Mouse (Mus musculus) limb, embryonic 13.5 days (tissue): ENCODE results near the gene Dnajb1. TPM values are rescaled to one million over a fixed set of nuclear protein-coding genes. Genes with fewer than 3 reads are reported as not detected.
"Not testable (repeated sequence)": the region's sequence is repeated elsewhere in the genome, so short reads cannot be mapped to it uniquely, and the experiment has no call there.

Experiments
- ATAC-seq: fragments of 200-750 bp; cut with Nextera tagmentation; 2 replicates; pipeline ENCODE4 v1.8.0; 2017; ENCODE audit warnings: low read depth, moderate number of reproducible peaks, moderate TSS enrichment; ENCODE audit not compliant: low FRiP score
- H3K27ac ChIP-seq: fragments of 300-500 bp; sonication (generic); 2 replicates; pipeline ENCODE4 v1.5.1; 2015; ENCODE audit warnings: inconsistent platforms, mild to moderate bottlenecking, moderate library complexity
- H3K27me3 ChIP-seq: fragments of 300-500 bp; sonication (generic); 2 replicates; pipeline ENCODE4 v1.6.1; 2015; ENCODE audit warnings: mild to moderate bottlenecking, inconsistent platforms
- H3K36me3 ChIP-seq: fragments of 300-500 bp; sonication (generic); 2 replicates; pipeline ENCODE4 v1.6.1; 2015; ENCODE audit warnings: inconsistent platforms, mild to moderate bottlenecking, moderate library complexity
- H3K4me1 ChIP-seq: fragments of 300-500 bp; sonication (generic); 2 replicates; pipeline ENCODE4 v1.6.1; 2015; ENCODE audit warnings: inconsistent platforms
- H3K4me2 ChIP-seq: fragments of 300-500 bp; sonication (generic); replicated peaks from 2 replicates; pipeline ENCODE4 v1.6.1; 2015; ENCODE audit warnings: inconsistent platforms, mild to moderate bottlenecking, moderate library complexity
- H3K4me3 ChIP-seq: fragments of 300-500 bp; sonication (generic); 2 replicates; pipeline ENCODE4 v1.5.1; 2015; ENCODE audit warnings: moderate library complexity, mild to moderate bottlenecking, inconsistent platforms
- H3K9ac ChIP-seq: fragments of 300-500 bp; sonication (generic); 2 replicates; pipeline ENCODE4 v1.6.1; 2015; ENCODE audit warnings: mild to moderate bottlenecking, inconsistent platforms
- H3K9me3 ChIP-seq: fragments of 300-500 bp; sonication (generic); 2 replicates; pipeline ENCODE4 v1.6.1; 2016; ENCODE audit warnings: inconsistent platforms
- WGBS: fragments of 180-500 bp; shearing (Covaris S2); methylation state at CpG from one replicate; pipeline ENCODE4 v1.1.7; 2015; 5-methylcytosine and 5-hydroxymethylcytosine counted together
- polyA plus RNA-seq: library from polyadenylated mRNA; unstranded; fragments of >200 nt; fragmentation: Nextera tagmentation; extraction: Ambion mirVana; gene quantifications from 2 replicates; pipeline ENCODE4 v1.2.1, GENCODE M21; 2015

Dnajb1 gene
- polyA plus RNA-seq, 1 experiment from 2014 or later = 72.5 TPM

DNA sequence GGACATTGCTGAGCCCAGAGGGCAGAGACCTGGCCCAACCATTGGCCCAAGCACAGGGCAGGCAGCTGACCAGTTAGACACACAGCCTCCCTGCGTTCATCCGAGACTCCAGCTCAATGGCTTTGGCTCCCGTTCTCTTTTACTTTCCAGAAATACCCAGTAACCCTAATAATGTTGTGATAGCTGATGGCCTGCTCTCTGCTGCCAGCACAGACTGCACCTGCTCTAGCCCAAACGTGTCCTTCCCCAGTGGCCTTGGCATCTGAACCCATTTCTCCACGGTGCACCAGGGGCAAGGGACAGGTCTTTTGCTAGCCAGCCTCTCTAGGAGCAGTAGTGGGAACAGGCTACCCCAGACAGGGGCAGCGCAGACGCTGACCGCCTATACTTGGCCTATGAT, 27.2 kb upstream of the Dnajb1 start:
- peaks cover 30% of the 10 kb centered on the region for H3K36me3 ChIP-seq
- no peak for ATAC-seq
- H3K9ac ChIP-seq = no peak overlapping the region
- H3K27me3 ChIP-seq = no peaks in the 10 kb centered on the region
- H3K4me3 ChIP-seq = no peak overlapping the region
- no peak overlapping the region for H3K4me2 ChIP-seq
- WGBS = 90% methylated on average over 8 of the region's 8 CpGs
- H3K9me3 ChIP-seq = no peaks in the 10 kb centered on the region
- H3K27ac ChIP-seq = peak overlapping the region; percentile 15; the same call in 1 of the 2 replicates
- H3K4me1 ChIP-seq = peaks cover 47% of the 10 kb centered on the region

DNA sequence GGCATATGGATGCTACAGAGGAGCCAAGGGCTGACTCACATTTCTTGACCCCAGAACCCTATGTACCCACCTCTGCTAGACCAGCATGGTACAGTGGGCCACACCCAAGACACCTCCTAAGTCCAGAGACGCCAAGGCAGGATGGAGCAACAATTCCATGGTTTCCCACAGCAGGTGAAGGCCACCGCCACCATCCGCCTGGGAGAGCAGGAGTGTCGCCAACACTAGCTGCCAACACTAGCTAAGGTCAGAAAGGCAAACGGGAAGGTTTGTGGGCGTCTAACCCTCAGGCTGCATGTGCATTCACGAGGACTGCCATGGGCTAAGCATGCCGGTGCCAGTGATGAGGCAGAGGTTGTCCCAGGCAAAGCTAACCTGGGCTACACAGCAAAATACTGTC, 25.8 kb upstream of the Dnajb1 start:
- H3K27me3 ChIP-seq = no peaks in the 10 kb centered on the region
- no peak overlapping the region for H3K4me3 ChIP-seq
- no peak for ATAC-seq
- no peak overlapping the region for H3K9ac ChIP-seq
- H3K27ac ChIP-seq = no peak overlapping the region
- no peak overlapping the region for H3K4me2 ChIP-seq
- H3K9me3 ChIP-seq = no peaks in the 10 kb centered on the region
- WGBS = 93% methylated on average over 8 of the region's 8 CpGs
- H3K4me1 ChIP-seq = peaks cover 37% of the 10 kb centered on the region
- peaks cover 42% of the 10 kb centered on the region for H3K36me3 ChIP-seq

DNA sequence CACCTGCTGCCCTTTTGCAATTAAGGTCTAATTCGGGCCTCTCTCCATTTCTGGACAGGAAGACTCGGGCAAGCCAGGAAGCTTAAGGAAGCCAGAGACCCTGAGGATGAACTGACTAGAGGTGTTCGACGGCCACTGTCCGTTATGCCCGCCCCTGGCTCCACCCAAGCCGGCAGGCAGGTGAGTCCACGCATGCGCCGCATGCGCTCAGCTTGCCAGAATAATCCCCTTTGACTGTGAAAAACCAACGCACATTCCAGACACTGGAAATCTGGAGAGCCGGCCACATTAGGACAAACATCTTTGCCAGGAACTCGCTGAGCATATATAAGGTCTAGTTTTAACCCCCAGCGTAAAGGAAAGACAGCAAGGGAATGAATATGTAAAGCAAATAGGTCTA, 24.8 kb upstream of the Dnajb1 start:
- Histone ChIP-seq H3K4me2 (no peak overlapping the region), H3K27ac (no peak overlapping the region), H3K27me3 (no peaks in the 10 kb centered on the region), H3K9ac (no peak overlapping the region), H3K4me3 (no peak overlapping the region), H3K4me1 (peaks cover 30% of the 10 kb centered on the region; the same call in 1 of the 2 replicates), H3K9me3 (no peaks in the 10 kb centered on the region), H3K36me3 (peaks cover 52% of the 10 kb centered on the region)
- 85% methylated on average over 15 of the region's 15 CpGs for WGBS
- no peak for ATAC-seq

DNA sequence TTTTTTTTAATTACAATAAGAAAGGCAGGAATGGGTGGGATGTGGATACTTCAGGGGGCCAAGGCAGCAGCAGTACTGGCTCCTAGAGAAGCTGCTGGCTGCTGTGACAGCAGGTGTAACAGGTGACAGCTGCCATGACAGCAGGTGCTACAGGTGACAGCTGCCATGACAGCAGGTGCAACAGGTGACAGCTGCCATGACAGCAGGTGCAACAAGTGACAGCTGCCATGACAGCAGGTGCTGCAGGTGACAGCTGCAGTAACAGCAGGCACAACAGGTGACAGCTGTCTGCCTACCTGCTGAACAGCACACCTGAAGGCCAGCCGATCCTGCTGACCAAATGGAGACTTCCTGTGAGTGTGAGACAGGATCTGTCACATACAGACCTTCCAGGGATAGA, 23.2 kb upstream of the Dnajb1 start:
- Histone ChIP-seq H3K4me2 (no peak overlapping the region), H3K9me3 (no peaks in the 10 kb centered on the region), H3K4me1 (peaks cover 18% of the 10 kb centered on the region; the same call in 1 of the 2 replicates), H3K27ac (no peak overlapping the region), H3K9ac (no peak overlapping the region), H3K4me3 (no peak overlapping the region), H3K36me3 (peaks cover 63% of the 10 kb centered on the region), H3K27me3 (no peaks in the 10 kb centered on the region)
- WGBS = 95% methylated on average over 1 of the region's 1 CpGs
- ATAC-seq = no peak

DNA sequence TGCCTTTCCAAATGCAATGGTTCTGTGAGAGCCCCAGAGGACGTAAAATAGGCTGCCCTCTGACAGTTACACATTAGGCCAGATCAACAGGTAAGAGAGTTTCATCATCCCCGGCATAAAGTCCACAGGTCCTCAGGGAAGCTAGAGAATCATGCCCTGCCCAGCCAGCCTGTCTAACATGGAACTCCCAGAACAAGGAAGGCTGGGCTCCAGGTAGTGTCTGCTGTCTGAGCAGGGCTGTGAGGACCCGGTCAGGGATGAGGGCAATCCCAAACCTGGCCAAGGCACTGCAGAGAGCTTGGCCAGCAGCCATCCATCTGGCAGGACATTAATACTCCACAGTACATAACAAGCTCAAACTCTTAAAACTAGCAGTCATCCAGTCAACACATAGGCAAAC, 22.7 kb upstream of the Dnajb1 start:
- Histone ChIP-seq H3K27me3 (no peaks in the 10 kb centered on the region), H3K9ac (no peak overlapping the region), H3K4me3 (no peak overlapping the region), H3K9me3 (no peaks in the 10 kb centered on the region), H3K4me1 (peaks cover 19% of the 10 kb centered on the region; the same call in 1 of the 2 replicates), H3K27ac (no peak overlapping the region), H3K4me2 (no peak overlapping the region), H3K36me3 (peaks cover 68% of the 10 kb centered on the region)
- 81% methylated on average over 3 of the region's 3 CpGs for whole genome bisulfite sequencing
- ATAC-seq = no peak

DNA sequence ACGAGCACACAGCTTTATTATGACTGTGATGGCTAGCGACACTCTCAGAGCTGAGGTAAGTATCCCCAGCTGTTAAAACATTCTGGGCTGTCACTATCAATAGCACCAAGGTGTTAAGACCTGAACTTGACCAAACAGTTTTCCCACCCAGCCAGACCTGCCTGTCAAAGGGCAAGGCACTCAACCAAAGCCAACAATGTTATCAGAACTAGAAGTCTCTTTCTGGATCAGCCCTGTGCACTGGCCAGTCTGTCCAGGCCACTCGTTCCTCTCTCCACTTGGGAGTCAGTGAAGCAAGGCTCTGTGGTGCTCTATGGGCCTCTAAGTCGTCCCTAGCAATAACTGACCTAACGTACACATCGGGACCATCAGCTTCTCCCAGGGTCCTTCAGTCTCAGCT, 20.3 kb upstream of the Dnajb1 start:
- no peaks in the 10 kb centered on the region for H3K27me3 ChIP-seq
- 84% methylated on average over 6 of the region's 6 CpGs for WGBS
- peaks cover 66% of the 10 kb centered on the region for H3K36me3 ChIP-seq
- H3K9me3 ChIP-seq = no peaks in the 10 kb centered on the region
- H3K27ac ChIP-seq = no peak overlapping the region
- no peak for ATAC-seq
- no peak overlapping the region for H3K9ac ChIP-seq
- no peak overlapping the region for H3K4me3 ChIP-seq
- H3K4me2 ChIP-seq = no peak overlapping the region
- peaks cover 34% of the 10 kb centered on the region for H3K4me1 ChIP-seq

DNA sequence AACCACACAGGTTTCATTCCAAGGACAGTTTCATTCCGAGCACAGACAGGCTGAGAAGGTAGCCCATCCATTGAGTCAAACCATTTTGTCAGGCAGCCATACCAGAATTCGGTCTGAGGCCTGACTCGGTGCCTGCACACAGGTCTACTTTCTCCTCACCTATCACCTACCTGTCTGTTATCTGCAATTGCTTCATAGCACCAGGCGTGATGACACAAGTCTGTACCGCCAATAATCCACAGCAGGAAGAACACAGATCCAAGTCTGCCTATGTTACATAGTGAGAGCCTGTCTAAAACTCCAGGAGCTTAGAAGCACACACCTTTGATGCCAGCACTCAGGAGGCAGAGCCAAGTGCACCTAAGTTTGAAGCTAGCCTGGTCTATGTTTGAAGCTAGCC, 19.1 kb upstream of the Dnajb1 start:
- H3K27ac ChIP-seq = no peak overlapping the region
- 86% methylated on average over 5 of the region's 5 CpGs for WGBS
- no peak overlapping the region for H3K4me3 ChIP-seq
- no peaks in the 10 kb centered on the region for H3K27me3 ChIP-seq
- H3K9ac ChIP-seq = no peak overlapping the region
- peaks cover 43% of the 10 kb centered on the region for H3K4me1 ChIP-seq
- H3K4me2 ChIP-seq = no peak overlapping the region
- peaks cover 60% of the 10 kb centered on the region for H3K36me3 ChIP-seq
- ATAC-seq = no peak
- no peaks in the 10 kb centered on the region for H3K9me3 ChIP-seq

DNA sequence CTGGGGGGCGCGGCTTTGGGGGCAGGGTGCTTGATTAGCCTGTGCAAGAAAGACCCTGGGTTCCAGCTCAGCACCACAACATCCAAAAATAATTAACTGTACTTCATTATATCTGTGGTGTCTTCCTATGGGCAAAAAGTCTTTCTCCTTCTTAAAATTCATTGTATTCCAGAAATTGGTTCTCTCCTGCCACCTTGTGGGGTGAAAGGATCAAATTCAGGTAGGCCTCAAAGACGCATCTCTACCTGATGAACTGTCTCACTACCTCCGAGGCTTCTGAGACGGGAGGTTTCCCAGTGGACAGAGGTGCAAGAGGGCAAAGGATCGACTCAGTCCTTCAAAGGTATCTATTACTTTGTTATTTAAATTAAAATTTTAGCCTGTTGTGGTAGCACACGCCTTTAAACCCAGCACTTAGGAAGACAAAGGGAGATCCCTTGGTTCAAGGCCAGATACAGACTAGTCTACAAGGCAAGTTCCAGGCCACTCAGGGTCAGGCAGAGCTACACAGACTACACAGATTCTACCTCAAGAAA, 17.4 kb upstream of the Dnajb1 start:
- H3K9ac ChIP-seq = 0 out of 2 replicates have a peak overlapping the region, but pooled peaks have one; percentile 25
- H3K36me3 ChIP-seq = peaks cover 47% of the 10 kb centered on the region

DNA sequence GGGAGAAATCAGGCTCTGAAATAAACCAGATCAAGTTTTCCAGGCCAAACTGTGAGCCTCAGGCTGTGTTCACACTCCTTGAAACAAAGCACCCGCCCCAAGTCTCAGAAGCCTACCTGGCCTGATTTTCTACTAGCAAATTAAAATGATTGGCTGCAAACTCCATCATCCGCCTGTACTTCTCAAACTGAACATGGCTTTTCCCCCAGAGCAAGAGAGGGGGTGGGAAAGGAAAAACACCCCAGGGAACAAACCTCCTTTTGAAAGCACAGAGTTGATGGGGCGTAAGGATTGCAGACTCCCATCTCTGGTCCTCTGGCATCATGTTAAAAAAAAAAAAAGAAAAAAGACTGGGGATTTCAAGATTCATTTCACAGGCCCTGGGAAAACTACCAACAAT, 15.3 kb upstream of the Dnajb1 start:
- H3K4me3 ChIP-seq = peak overlapping the region; percentile 91

More for the DNA sequence above, 17.4 kb upstream of the Dnajb1 start:
- Histone ChIP-seq H3K4me3 (no peak overlapping the region), H3K9me3 (no peaks in the 10 kb centered on the region), H3K27me3 (no peaks in the 10 kb centered on the region), H3K4me1 (peaks cover 40% of the 10 kb centered on the region), H3K27ac (no peak overlapping the region), H3K4me2 (no peak overlapping the region)
- 86% methylated on average over 7 of the region's 7 CpGs for WGBS
- ATAC-seq = no peak

DNA sequence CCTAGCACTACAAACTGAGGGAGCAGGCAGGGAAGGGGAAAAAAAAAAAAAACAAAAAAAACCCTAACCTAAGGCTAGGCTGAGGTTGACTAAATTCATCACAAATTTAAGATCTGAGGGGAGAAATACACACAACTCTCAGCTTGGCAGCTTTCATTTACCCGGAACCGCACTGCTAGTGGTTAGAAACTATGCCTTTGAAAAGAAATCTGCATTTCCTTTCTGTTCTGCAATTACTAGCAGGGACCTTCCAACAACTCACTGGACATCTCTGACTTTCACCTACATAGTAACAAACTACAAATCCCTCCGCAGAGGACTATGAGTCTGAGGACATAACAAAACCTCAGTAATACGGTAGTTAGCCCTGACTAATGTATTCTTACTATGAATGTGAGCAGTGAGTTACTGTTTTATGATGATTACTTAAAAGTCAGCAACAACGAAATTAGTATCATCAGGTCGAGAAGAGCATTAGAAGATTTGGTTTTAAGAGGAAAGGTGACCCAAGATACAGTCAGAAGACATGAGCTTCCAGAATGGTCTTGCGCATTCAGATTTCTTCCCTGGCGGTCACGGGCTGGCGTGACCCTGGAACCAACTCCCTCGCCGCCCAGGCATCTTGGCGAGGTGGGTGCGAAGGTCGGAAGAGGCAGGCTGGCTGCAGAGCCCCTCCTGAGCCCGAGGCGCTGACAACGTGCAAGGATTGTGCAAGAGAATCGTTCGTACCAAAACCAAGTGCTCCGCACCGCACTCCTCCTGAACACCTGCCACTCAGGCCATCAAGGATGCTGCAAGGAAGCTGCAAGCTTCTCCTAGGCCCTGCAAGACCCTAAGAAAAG, 14.4 kb upstream of the Dnajb1 start:
- Histone ChIP-seq H3K27ac (peak overlapping the region; percentile 90; the same call in 1 of the 2 replicates), H3K4me3 (peak overlapping the region; percentile 91), H3K9me3 (no peaks in the 10 kb centered on the region), H3K4me2 (peak overlapping the region; percentile 92), H3K9ac (peak overlapping the region; percentile 95), H3K27me3 (no peaks in the 10 kb centered on the region), H3K4me1 (peaks cover 34% of the 10 kb centered on the region), H3K36me3 (peaks cover 19% of the 10 kb centered on the region)
- 6% methylated on average over 22 of the region's 22 CpGs for WGBS
- no peak for ATAC-seq

More for the DNA sequence above, 15.3 kb upstream of the Dnajb1 start:
- peak overlapping the region; percentile 95; the same call in 1 of the 2 replicates for H3K9ac ChIP-seq
- 68% methylated on average over 3 of the region's 3 CpGs for WGBS
- no peaks in the 10 kb centered on the region for H3K27me3 ChIP-seq
- no peak for ATAC-seq
- peaks cover 34% of the 10 kb centered on the region for H3K4me1 ChIP-seq
- no peaks in the 10 kb centered on the region for H3K9me3 ChIP-seq
- peaks cover 28% of the 10 kb centered on the region for H3K36me3 ChIP-seq
- H3K4me2 ChIP-seq = peak overlapping the region; percentile 92
- no peak overlapping the region for H3K27ac ChIP-seq

DNA sequence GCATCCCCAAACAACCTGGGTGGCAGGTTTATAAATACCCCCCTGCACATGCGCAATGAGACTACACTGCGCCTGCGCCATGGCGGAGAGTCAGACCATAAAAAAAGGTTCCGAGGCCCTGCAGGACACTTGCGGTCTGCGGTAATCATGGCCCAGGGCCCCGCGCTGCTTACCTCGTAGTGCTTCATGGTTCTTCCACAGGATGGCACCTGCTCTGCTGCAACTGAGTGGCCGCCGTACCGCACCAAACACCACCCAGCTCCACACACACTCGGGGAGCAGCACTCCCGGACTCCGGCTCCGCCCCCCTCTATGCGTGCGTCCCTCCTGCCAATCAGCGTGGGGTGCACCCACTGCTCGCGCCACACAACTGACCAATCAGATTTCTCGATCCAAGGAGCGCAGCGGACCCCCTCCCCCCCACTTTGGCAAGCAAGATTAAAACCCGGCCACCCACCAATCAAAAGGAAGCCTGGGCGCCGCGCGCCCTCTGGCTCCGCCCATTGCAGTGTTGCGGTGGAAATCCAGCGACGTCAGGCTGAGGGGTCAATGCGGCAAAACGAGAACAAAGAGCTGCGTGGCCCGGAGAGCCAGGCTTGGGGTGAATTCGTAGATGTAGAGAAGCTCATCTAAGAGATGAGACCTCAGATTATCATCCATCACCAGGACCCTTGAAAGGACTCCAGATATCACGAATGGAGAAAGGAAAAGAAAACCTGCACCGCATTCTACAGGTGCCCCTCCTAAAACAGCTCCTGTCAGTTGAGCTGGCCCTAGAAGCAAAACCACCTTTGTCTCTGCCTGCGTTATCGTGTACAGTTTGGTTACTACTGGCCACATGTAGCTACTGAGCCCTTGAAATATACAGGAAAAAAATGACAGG, 13.6 kb upstream of the Dnajb1 start:
- Histone ChIP-seq H3K4me3 (peak overlapping the region; percentile 91), H3K9ac (peak overlapping the region; percentile 95), H3K36me3 (peaks cover 11% of the 10 kb centered on the region), H3K4me1 (peaks cover 34% of the 10 kb centered on the region), H3K27ac (peak overlapping the region; percentile 90), H3K27me3 (no peaks in the 10 kb centered on the region), H3K9me3 (no peaks in the 10 kb centered on the region), H3K4me2 (peak overlapping the region; percentile 92)
- under 1% methylated on average over 43 of the region's 43 CpGs for WGBS
- peak; percentile 99 for ATAC-seq

DNA sequence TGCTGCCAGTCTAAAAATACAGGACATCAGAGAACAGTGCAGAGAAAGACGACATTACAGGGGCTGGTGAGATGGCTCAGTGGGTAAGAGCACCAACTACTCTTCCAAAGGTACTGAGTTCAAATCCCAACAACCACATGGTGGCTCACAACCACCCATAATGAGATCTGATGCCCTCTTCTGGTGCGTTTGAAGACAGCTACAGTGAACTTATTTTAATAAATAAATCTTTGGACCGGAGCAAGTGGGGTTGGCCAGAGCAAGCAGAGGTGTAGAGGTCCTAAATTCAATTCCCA, 13.0 kb upstream of the Dnajb1 start:
- Histone ChIP-seq H3K27ac (peak overlapping the region; percentile 90), H3K4me3 (peak overlapping the region; percentile 91), H3K9ac (peak overlapping the region; percentile 68), H3K4me2 (peak overlapping the region; percentile 92), H3K4me1 (peaks cover 33% of the 10 kb centered on the region)
- H3K27me3 ChIP-seq, H3K9me3 ChIP-seq, H3K36me3 ChIP-seq: not testable (repeated sequence)
- 56% methylated on average over 3 of the region's 3 CpGs for WGBS
- peak; percentile 5; the same call in 1 of the 2 replicates for ATAC-seq
